Mouse (Mus musculus): ENCODE data around the gene Pear1.

Gene Pear1

DNA sequence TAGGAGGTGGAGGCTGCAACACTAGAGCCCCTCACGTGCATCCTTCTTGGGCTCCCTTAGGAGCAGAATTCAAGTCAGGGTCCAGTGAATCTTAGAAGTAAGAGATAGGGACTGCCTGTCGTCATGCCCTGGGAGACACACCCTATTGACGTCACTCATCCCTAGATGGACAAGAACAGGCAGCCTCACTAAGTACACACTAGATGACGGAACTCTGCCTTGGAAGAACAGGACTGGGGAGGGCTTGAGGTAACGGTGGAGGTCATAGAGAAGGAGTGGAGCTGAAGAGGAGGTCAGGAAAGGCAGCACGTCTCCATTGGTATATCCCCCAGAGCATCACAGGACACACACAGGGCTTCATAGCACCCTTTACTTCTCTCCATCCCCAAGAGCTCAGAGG lies 95.4 kb downstream of the Pear1 start:
- DNase-seq (ENCODE audit: low spot score) = no peak

DNA sequence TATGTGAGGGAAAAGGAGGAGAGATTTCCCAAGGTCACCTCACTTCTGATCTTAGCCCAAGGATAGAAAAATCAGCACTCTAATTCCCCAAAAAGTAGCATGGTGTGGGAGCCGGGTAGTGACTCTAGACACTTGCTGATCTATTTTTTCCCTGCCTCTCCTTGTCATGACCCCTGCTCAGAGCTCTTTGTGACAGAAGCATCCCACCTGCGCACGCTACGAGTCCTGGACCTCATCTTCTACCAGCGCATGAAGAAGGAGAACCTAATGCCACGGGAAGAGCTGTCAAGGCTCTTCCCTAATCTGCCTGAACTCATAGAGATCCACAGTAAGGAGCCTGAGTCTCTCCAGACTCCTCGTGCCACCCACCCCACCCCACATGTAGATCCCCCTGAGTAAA lies 97.9 kb downstream of the Pear1 start:
- no peak for DNase-seq (ENCODE audit: low spot score)

DNA sequence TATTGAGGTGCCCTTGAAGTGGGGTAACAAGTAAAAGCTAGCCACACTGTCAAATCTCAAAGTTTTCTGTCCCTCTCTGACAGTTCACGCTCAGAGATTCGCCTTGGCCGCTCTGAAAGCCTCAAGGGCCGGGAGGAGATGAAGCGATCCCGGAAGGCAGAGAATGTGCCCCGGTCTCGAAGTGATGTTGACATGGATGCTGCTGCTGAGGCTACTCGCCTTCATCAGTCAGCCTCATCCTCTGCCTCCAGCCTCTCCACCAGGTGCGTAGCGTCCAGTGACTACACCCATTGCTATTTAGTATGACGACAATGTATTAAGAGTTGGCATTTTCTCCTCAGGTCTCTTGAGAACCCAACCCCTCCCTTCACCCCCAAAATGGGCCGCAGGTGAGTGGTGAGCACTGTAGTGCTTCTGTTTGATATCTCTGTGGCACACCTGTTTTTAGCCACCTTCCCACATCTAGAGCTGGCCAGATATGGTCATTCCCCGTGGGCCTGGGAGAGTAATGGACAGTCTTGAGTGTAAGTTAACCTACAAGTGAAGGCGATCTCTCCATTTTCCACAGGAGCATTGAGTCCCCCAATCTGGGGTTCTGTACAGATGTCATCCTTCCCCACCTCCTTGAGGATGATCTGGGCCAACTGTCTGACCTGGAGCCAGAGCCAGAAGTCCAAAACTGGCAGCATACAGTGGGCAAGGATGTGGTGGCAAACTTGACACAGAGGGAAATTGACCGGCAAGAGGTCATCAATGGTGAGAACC lies 98.5 kb downstream of the Pear1 start:
- DNase-seq (ENCODE audit: low spot score) = no peak

GRCm38 (mm10) chr3:87724556-87724955 lies 99.5 kb downstream of the Pear1 start:
- DNase-seq (ENCODE audit: low spot score) = no peak

DNA sequence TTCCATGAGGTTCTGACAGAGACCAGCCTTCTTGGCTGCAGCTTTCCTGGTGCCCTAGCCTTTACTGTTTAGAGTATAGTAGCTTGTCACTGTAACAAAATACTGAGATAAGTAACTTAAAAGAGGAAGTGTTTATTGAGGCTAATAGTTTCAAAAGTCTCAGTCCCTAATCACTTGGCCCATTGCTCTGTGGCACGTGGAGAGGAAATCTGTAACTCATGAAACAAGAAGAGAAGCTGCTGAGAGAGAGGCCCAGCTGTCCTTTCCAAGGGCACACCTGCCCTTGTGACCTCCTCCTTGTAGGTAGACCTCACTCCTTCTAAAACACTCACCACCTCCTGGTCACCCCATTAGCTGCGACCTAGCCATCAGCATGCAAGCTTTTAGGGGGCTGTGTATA lies 105.6 kb downstream of the Pear1 start:
- DNase-seq (ENCODE audit: low spot score) = no peak

Data from layer of hippocampus, adult 11-12 months (tissue).